Mouse (Mus musculus) cortical plate, adult 2 months (tissue): ENCODE data around the gene Hhat.
A peak's percentile ranks its signal among the peaks of the same experiment; 100 is the strongest.

ENCODE experiments used
- CTCF ChIP-seq: fragments of 200-500 bp; IDR thresholded peaks from 2 replicates; pipeline ENCODE4 v1.5.1; 2011; ENCODE audit warnings: mild to moderate bottlenecking, control low read depth, low read length; ENCODE audit not compliant: insufficient read depth; ENCODE audit errors: extremely low read depth
- POLR2A ChIP-seq: fragments of 200-500 bp; IDR thresholded peaks from 2 replicates; pipeline ENCODE4 v1.6.1; 2011; ENCODE audit warnings: mild to moderate bottlenecking, low read length, control low read depth; ENCODE audit not compliant: insufficient read depth; ENCODE audit errors: extremely low read depth

DNA sequence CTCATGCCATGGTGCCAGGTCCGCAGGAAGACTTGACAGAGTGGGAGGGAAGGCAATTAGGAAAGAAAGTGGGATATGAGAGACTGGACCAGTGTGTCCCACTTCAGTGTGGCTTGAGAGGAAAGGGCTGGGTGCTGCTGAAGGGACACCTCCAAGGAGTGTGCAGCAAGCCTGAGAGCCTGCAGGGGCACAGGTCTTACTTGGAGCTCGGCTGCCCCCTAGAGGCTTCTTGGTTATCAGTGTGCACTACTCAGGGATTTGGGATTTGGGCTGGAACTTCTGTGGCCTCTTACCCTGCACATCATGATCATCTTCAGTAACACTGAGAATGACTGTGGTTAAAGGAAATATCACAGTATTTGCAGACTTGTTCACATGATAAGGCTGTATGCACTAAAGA lies 172.6 kb downstream of the Hhat start:
- TF ChIP-seq POLR2A (no peak), CTCF (peak; percentile 78)
